Mouse (Mus musculus) layer of hippocampus, adult 11-12 months (tissue): ENCODE data around the gene Chrm1.
"Not testable (repeated sequence)": the region's sequence is repeated elsewhere in the genome, so short reads cannot be mapped to it uniquely, and the experiment has no call there.

Experiments
- DNase-seq: peaks from one replicate; pipeline ENCODE4 v3.0.0; 2022; ENCODE audit warnings: low spot score

Chrm1 gene

GRCm38 (mm10) chr19:8716767-8717475 lies 53.3 kb downstream of the Chrm1 start:
- DNase-seq = no peak

GRCm38 (mm10) chr19:8718357-8718756 lies 54.8 kb downstream of the Chrm1 start:
- peak; percentile 59 for DNase-seq

- DNase-seq = not testable (repeated sequence)
Observed at GRCm38 (mm10) chr19:8719037-8719436, 55.4 kb downstream of the Chrm1 start.

GRCm38 (mm10) chr19:8721378-8721777 lies 57.8 kb downstream of the Chrm1 start:
- no peak for DNase-seq

- no peak for DNase-seq
Observed at GRCm38 (mm10) chr19:8722021-8722420, 58.4 kb downstream of the Chrm1 start.

GRCm38 (mm10) chr19:8722559-8722906 lies 58.9 kb downstream of the Chrm1 start:
- no peak for DNase-seq

GRCm38 (mm10) chr19:8722907-8723573 lies 59.5 kb downstream of the Chrm1 start, which contains the start of gene Slc3a2:
Gene Slc3a2, minus strand, starts transcription at chr19:8723369.
- peak; percentile 97 for DNase-seq

GRCm38 (mm10) chr19:8723574-8724346 lies 60.2 kb downstream of the Chrm1 start:
- DNase-seq = peak; percentile 30

GRCm38 (mm10) chr19:8724392-8724791 lies 60.8 kb downstream of the Chrm1 start:
- DNase-seq = no peak

- no peak for DNase-seq
Observed at GRCm38 (mm10) chr19:8725081-8725613, 61.6 kb downstream of the Chrm1 start.

GRCm38 (mm10) chr19:8726609-8727390 lies 63.2 kb downstream of the Chrm1 start:
- no peak for DNase-seq

- no peak for DNase-seq
Observed at GRCm38 (mm10) chr19:8727495-8728114, 64.0 kb downstream of the Chrm1 start.

GRCm38 (mm10) chr19:8728335-8729099 lies 64.9 kb downstream of the Chrm1 start:
- DNase-seq = not testable (repeated sequence)
